Mouse (Mus musculus): Measurements from ENCODE around the gene Rgcc. TPM values are rescaled to one million over a fixed set of nuclear protein-coding genes. Genes with fewer than 3 reads are reported as not detected.

Rgcc gene
- polyA plus RNA-seq, 1 experiment, result 73.1 TPM

- TF ChIP-seq CTCF (IDR thresholded peaks at IDR 0.05; ENCODE audit: extremely low read depth, insufficient read depth, low read length), result no peak
- TF ChIP-seq POLR2A (IDR thresholded peaks at IDR 0.05; ENCODE audit: extremely low read depth, insufficient read depth, low read length), result no peak
- Histone ChIP-seq H3K27ac (ENCODE audit: insufficient read depth, low read length) (no peak overlapping the region), H3K4me3 (ENCODE audit: insufficient read depth, low read length) (no peak overlapping the region), H3K4me1 (ENCODE audit: control insufficient read depth, insufficient read depth, low read length) (peaks cover 5% of the 10 kb centered on the region; the same call in 1 of the 2 replicates)
These were observed 6.5 kb downstream of the Rgcc start for GRCm38 (mm10) chr14:79294950-79295349.

DNA sequence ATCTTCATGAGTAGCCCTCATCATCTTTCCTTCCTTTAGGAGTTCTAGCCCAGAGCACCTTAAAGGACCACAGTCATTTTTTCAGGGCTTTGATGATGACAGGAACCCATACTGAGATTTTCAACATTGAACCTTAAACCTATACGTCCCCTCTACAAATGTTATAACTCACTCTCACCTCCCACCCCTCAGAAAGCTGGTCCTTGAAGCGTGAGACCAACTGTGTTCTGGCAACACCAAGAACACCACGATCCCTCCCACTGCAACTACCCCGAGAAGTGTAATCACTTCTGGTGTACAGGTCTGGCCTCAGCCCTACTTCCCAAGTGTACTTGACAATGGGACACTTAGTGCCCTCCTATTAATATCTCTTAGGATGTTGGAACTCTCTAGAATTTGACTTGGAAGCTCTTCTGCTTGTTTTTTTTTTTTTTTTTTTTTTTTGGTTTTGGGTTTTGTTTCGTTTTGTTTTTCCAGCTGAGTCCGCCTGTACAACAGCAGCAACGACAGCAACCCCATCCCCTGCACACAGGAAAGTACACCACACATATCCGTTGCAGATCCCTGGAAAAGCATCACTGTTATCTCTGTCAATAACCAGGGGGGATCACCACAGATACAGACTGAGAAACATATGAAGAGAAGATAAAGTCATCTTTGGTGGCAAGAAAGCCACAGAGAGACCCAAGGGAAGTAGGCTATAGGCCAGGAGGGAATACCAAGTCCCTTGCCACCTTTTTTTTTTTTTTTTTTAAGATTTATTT lies 7.2 kb downstream of the Rgcc start:
- no peak for TF ChIP-seq CTCF (IDR thresholded peaks at IDR 0.05; ENCODE audit: extremely low read depth, insufficient read depth, low read length)
- no peak for TF ChIP-seq POLR2A (IDR thresholded peaks at IDR 0.05; ENCODE audit: extremely low read depth, insufficient read depth, low read length)
- H3K4me1 ChIP-seq (ENCODE audit: control insufficient read depth, insufficient read depth, low read length), result peaks cover 5% of the 10 kb centered on the region; the same call in 1 of the 2 replicates

DNA sequence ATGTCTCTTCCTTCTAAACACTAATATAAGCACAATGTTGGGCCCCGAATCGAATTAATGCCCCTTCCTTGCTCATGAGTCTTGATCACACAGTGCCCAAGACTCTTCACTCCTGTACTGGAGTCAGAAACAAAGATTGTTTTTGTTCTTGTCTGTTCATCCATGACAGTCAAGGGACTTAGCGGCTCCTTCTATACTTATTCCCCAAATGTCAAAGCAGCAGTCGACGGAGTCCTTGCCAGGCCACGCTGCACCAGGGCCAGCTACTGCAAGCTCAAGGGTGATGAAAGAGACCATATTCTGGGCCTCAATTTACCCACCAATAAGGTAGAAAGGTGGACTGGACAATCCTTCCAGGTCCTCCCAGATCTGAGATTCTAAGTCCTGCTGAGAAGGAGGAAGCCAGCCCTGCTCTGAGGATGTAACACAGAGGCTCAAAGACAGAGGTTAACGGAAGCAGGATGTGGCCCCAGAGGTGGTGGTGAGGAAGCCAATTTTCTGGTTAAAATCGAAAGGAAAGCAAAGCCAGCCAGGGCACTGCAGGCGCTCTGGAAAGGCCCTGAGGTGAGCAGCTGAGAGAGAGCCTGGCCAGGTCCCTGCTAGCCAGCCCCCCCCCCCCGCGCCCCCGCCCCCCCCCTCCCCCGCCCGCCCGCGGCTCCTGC lies 8.2 kb downstream of the Rgcc start:
- TF ChIP-seq CTCF (IDR thresholded peaks at IDR 0.05; ENCODE audit: extremely low read depth, insufficient read depth, low read length) (no peak), POLR2A (IDR thresholded peaks at IDR 0.05; ENCODE audit: extremely low read depth, insufficient read depth, low read length) (no peak)
- peak overlapping the region; percentile 53; the same call in 1 of the 2 replicates for H3K27ac ChIP-seq (ENCODE audit: insufficient read depth, low read length)
- H3K4me1 ChIP-seq (ENCODE audit: control insufficient read depth, insufficient read depth, low read length), result peaks cover 3% of the 10 kb centered on the region; the same call in 1 of the 2 replicates
- H3K4me3 ChIP-seq (ENCODE audit: insufficient read depth, low read length), result no peak overlapping the region

More for the DNA sequence above, 7.2 kb downstream of the Rgcc start:
- Histone ChIP-seq H3K27ac (ENCODE audit: insufficient read depth, low read length) (no peak overlapping the region), H3K4me3 (ENCODE audit: insufficient read depth, low read length) (no peak overlapping the region)

DNA sequence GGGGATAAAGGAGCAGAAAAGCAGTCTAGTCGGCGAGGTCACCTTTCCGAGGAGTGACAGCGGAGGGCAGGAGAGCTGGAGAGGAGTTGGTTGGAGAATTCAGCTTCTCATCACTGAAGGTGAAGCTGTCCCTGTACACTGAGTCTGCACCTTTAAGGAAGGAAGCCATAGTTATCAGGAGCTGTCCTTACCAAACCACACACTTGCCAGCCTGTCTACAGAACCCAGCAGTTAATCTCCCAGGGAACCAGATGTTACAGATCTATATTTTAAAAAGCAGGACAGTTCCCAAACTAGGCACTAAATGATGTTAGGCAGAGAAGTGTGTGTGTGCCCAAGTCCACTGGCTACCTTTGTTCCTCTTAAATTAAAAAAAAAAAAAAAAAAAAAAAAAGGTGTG lies 9.8 kb downstream of the Rgcc start:
- H3K4me1 ChIP-seq (ENCODE audit: control insufficient read depth, insufficient read depth, low read length), result peaks cover 3% of the 10 kb centered on the region; the same call in 1 of the 2 replicates
- TF ChIP-seq CTCF (IDR thresholded peaks at IDR 0.05; ENCODE audit: extremely low read depth, insufficient read depth, low read length), result no peak
- TF ChIP-seq POLR2A (IDR thresholded peaks at IDR 0.05; ENCODE audit: extremely low read depth, insufficient read depth, low read length), result no peak
- H3K27ac ChIP-seq (ENCODE audit: insufficient read depth, low read length), result no peak overlapping the region
- no peak overlapping the region for H3K4me3 ChIP-seq (ENCODE audit: insufficient read depth, low read length)

DNA sequence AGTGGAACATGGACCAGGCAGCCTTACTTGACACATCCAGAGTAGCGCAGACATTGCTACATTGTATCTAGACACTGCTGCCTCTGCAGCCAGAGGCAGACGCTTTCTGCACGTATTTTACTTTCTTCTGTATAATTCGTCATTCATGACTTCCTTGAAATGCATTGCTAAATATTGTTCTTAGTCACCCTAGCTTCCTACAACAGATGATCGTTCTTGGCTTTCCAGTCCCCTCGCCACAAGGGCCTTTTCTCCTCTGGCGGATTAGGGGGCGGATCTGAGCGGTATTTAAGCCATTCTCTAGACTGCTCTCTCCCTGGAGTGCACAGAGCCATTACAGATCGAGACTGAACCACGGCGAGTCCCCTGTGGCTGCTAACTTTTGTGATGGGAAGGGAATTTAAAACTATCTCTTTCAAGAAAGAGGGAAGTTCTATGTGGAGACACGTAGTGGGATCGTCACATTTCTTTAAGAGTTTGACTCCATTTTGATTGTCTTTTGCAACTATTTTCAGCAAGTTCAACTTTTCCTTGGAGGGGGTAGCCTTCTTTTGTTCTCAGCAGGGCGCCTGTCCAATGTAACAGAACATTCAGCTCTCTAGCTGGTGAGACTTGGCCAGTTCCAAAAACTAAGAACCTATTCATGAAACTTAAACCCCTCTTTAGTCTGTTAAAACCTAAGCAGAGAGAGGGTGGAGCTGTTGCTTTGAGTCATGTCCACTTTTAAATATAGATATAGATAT lies 10.6 kb downstream of the Rgcc start:
- peaks cover 3% of the 10 kb centered on the region; the same call in 1 of the 2 replicates for H3K4me1 ChIP-seq (ENCODE audit: control insufficient read depth, insufficient read depth, low read length)
- TF ChIP-seq CTCF (IDR thresholded peaks at IDR 0.05; ENCODE audit: extremely low read depth, insufficient read depth, low read length), result no peak
- TF ChIP-seq POLR2A (IDR thresholded peaks at IDR 0.05; ENCODE audit: extremely low read depth, insufficient read depth, low read length), result no peak
- no peak overlapping the region for H3K4me3 ChIP-seq (ENCODE audit: insufficient read depth, low read length)
- no peak overlapping the region for H3K27ac ChIP-seq (ENCODE audit: insufficient read depth, low read length)

- Histone ChIP-seq H3K4me3 (ENCODE audit: insufficient read depth, low read length) (no peak overlapping the region), H3K4me1 (ENCODE audit: control insufficient read depth, insufficient read depth, low read length) (peaks cover 3% of the 10 kb centered on the region; the same call in 1 of the 2 replicates), H3K27ac (ENCODE audit: insufficient read depth, low read length) (no peak overlapping the region)
- no peak for TF ChIP-seq POLR2A (IDR thresholded peaks at IDR 0.05; ENCODE audit: extremely low read depth, insufficient read depth, low read length)
- no peak for TF ChIP-seq CTCF (IDR thresholded peaks at IDR 0.05; ENCODE audit: extremely low read depth, insufficient read depth, low read length)
These were observed 11.5 kb downstream of the Rgcc start for GRCm38 (mm10) chr14:79289909-79290308.

GRCm38 (mm10) chr14:79288280-79288679 lies 13.2 kb downstream of the Rgcc start:
- Histone ChIP-seq H3K4me3 (ENCODE audit: insufficient read depth, low read length) (no peak overlapping the region), H3K27ac (ENCODE audit: insufficient read depth, low read length) (no peak overlapping the region), H3K4me1 (ENCODE audit: control insufficient read depth, insufficient read depth, low read length) (peaks cover 2% of the 10 kb centered on the region; the same call in 1 of the 2 replicates)
- TF ChIP-seq POLR2A (IDR thresholded peaks at IDR 0.05; ENCODE audit: extremely low read depth, insufficient read depth, low read length) (no peak), CTCF (IDR thresholded peaks at IDR 0.05; ENCODE audit: extremely low read depth, insufficient read depth, low read length) (peak; percentile 20; the same call in 1 of the 2 replicates)

- Histone ChIP-seq H3K4me1 (ENCODE audit: control insufficient read depth, insufficient read depth, low read length) (no peaks in the 10 kb centered on the region), H3K4me3 (ENCODE audit: insufficient read depth, low read length) (no peak overlapping the region), H3K27ac (ENCODE audit: insufficient read depth, low read length) (no peak overlapping the region)
- TF ChIP-seq CTCF (IDR thresholded peaks at IDR 0.05; ENCODE audit: extremely low read depth, insufficient read depth, low read length) (no peak), POLR2A (IDR thresholded peaks at IDR 0.05; ENCODE audit: extremely low read depth, insufficient read depth, low read length) (no peak)
These were observed 14.1 kb downstream of the Rgcc start for GRCm38 (mm10) chr14:79287251-79287863.

DNA sequence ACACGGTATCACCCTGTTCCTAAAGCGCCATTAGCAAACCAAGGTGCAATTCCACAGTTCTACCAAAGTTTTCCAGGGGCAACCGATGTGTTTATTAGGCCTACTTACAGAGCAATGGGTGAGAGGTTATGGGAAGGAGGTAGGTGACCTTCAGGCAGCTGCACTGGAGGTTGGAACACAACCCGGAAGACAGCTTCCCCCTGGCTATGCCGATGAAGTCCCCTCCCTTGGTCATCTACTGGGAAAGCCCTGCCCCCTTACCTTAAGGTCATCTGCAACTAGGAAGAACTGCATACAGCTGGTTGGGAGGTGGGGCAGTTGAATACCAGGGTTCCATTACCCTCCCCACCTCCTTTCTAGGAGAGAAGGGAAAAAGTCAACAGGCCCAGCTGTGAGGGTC lies 15.9 kb downstream of the Rgcc start:
- TF ChIP-seq POLR2A (IDR thresholded peaks at IDR 0.05; ENCODE audit: extremely low read depth, insufficient read depth, low read length), result no peak
- TF ChIP-seq CTCF (IDR thresholded peaks at IDR 0.05; ENCODE audit: extremely low read depth, insufficient read depth, low read length), result no peak
- Histone ChIP-seq H3K4me1 (ENCODE audit: control insufficient read depth, insufficient read depth, low read length) (no peaks in the 10 kb centered on the region), H3K4me3 (ENCODE audit: insufficient read depth, low read length) (no peak overlapping the region), H3K27ac (ENCODE audit: insufficient read depth, low read length) (no peak overlapping the region)

Measured in cortical plate, adult 2 months (tissue).